Mouse (Mus musculus) lung, embryonic 15.5 days (tissue): ENCODE results near the gene Cisd2. TPM values are rescaled to one million over a fixed set of nuclear protein-coding genes. Genes with fewer than 3 reads are reported as not detected.

ENCODE experiments used
- ATAC-seq: fragments of 200-750 bp; cut with Nextera tagmentation; 2 replicates; pipeline ENCODE4 v1.8.0; 2017; ENCODE audit warnings: moderate number of reproducible peaks, borderline replicate concordance; ENCODE audit not compliant: low FRiP score, low TSS enrichment; ENCODE audit errors: extremely low read depth
- H3K27ac ChIP-seq: fragments of 300-500 bp; sonication (generic); 2 replicates; pipeline ENCODE4 v1.5.1; 2015; ENCODE audit warnings: moderate library complexity, mild to moderate bottlenecking, inconsistent platforms
- H3K27me3 ChIP-seq: fragments of 300-500 bp; sonication (generic); 2 replicates; pipeline ENCODE4 v1.6.1; 2015; ENCODE audit warnings: inconsistent platforms
- H3K36me3 ChIP-seq: fragments of 300-500 bp; sonication (generic); 2 replicates; pipeline ENCODE4 v1.6.1; 2015; ENCODE audit warnings: inconsistent platforms
- H3K4me1 ChIP-seq: fragments of 300-500 bp; sonication (generic); 2 replicates; pipeline ENCODE4 v1.6.1; 2015; ENCODE audit warnings: inconsistent platforms
- H3K4me2 ChIP-seq: fragments of 300-500 bp; sonication (generic); 2 replicates; pipeline ENCODE4 v1.6.1; 2015; ENCODE audit warnings: inconsistent platforms, mild to moderate bottlenecking, moderate library complexity
- H3K4me3 ChIP-seq: fragments of 300-500 bp; sonication (generic); 2 replicates; pipeline ENCODE4 v1.5.1; 2015; ENCODE audit warnings: mild to moderate bottlenecking, inconsistent platforms
- H3K9ac ChIP-seq: fragments of 300-500 bp; sonication (generic); 2 replicates; pipeline ENCODE4 v1.6.1; 2015; ENCODE audit warnings: inconsistent platforms
- H3K9me3 ChIP-seq: fragments of 300-500 bp; sonication (generic); 2 replicates; pipeline ENCODE4 v1.6.1; 2016; ENCODE audit warnings: inconsistent platforms
- whole genome bisulfite sequencing: fragments of 180-500 bp; shearing (Covaris S2); methylation state at CpG from one replicate; pipeline ENCODE4 v1.1.7; 2015; 5-methylcytosine and 5-hydroxymethylcytosine counted together
- polyA plus RNA-seq: library from polyadenylated mRNA; unstranded; fragments of >200 nt; fragmentation: Nextera tagmentation; extraction: Ambion mirVana; gene quantifications from 2 replicates; pipeline ENCODE4 v1.2.1, GENCODE M21; 2015

Gene Cisd2
- polyA plus RNA-seq, 1 experiment from 2014 or later = 66.1 TPM

GRCm38 (mm10) chr3:135407351-135407750, 16.4 kb downstream of the Cisd2 start:
- no peak for ATAC-seq
- Histone ChIP-seq H3K36me3 (peaks cover 28% of the 10 kb centered on the region), H3K27ac (no peak overlapping the region), H3K4me2 (no peak overlapping the region), H3K4me1 (no peaks in the 10 kb centered on the region), H3K9me3 (no peaks in the 10 kb centered on the region), H3K4me3 (no peak overlapping the region), H3K27me3 (no peaks in the 10 kb centered on the region), H3K9ac (no peak overlapping the region)
- WGBS = 64% methylated on average over 9 of the region's 9 CpGs

GRCm38 (mm10) chr3:135404599-135404998, 19.1 kb downstream of the Cisd2 start:
- 70% methylated on average over 4 of the region's 4 CpGs for WGBS
- Histone ChIP-seq H3K36me3 (peaks cover 21% of the 10 kb centered on the region), H3K4me1 (no peaks in the 10 kb centered on the region), H3K4me2 (no peak overlapping the region), H3K9ac (no peak overlapping the region), H3K27ac (no peak overlapping the region), H3K27me3 (no peaks in the 10 kb centered on the region), H3K9me3 (no peaks in the 10 kb centered on the region), H3K4me3 (no peak overlapping the region)
- no peak for ATAC-seq

GRCm38 (mm10) chr3:135403856-135404255, 19.9 kb downstream of the Cisd2 start:
- Histone ChIP-seq H3K4me3 (no peak overlapping the region), H3K9ac (no peak overlapping the region), H3K27ac (no peak overlapping the region), H3K9me3 (no peaks in the 10 kb centered on the region), H3K4me1 (no peaks in the 10 kb centered on the region), H3K4me2 (no peak overlapping the region), H3K36me3 (peaks cover 17% of the 10 kb centered on the region; the same call in 1 of the 2 replicates), H3K27me3 (no peaks in the 10 kb centered on the region)
- 72% methylated on average over 5 of the region's 5 CpGs for WGBS
- ATAC-seq = no peak

GRCm38 (mm10) chr3:135403211-135403610, 20.5 kb downstream of the Cisd2 start:
- ATAC-seq = no peak
- Histone ChIP-seq H3K9ac (no peak overlapping the region), H3K27ac (no peak overlapping the region), H3K4me2 (no peak overlapping the region), H3K27me3 (no peaks in the 10 kb centered on the region), H3K36me3 (peaks cover 14% of the 10 kb centered on the region; the same call in 1 of the 2 replicates), H3K4me3 (no peak overlapping the region), H3K4me1 (no peaks in the 10 kb centered on the region), H3K9me3 (no peaks in the 10 kb centered on the region)
- 78% methylated on average over 9 of the region's 9 CpGs for WGBS

GRCm38 (mm10) chr3:135402201-135402658, 21.5 kb downstream of the Cisd2 start:
- Histone ChIP-seq H3K4me2 (no peak overlapping the region), H3K9me3 (no peaks in the 10 kb centered on the region), H3K27ac (no peak overlapping the region), H3K27me3 (no peaks in the 10 kb centered on the region), H3K4me1 (no peaks in the 10 kb centered on the region), H3K4me3 (no peak overlapping the region), H3K9ac (no peak overlapping the region), H3K36me3 (peaks cover 12% of the 10 kb centered on the region; the same call in 1 of the 2 replicates)
- peak; percentile 65; the same call in 1 of the 2 replicates for ATAC-seq
- WGBS = 2% methylated on average over 10 of the region's 10 CpGs

- Histone ChIP-seq H3K4me1 (no peaks in the 10 kb centered on the region), H3K9ac (no peak overlapping the region), H3K36me3 (no peaks in the 10 kb centered on the region), H3K4me2 (no peak overlapping the region), H3K9me3 (no peaks in the 10 kb centered on the region), H3K27ac (no peak overlapping the region), H3K4me3 (no peak overlapping the region), H3K27me3 (no peaks in the 10 kb centered on the region)
- ATAC-seq = no peak
These were observed 26.6 kb downstream of the Cisd2 start for GRCm38 (mm10) chr3:135397112-135397511.

- no peaks in the 10 kb centered on the region for H3K9me3 ChIP-seq
- no peaks in the 10 kb centered on the region for H3K36me3 ChIP-seq
- H3K9ac ChIP-seq = no peak overlapping the region
- no peak for ATAC-seq
- no peak overlapping the region for H3K27ac ChIP-seq
- 46% methylated on average over 6 of the region's 6 CpGs for WGBS
- no peak overlapping the region for H3K4me3 ChIP-seq
- H3K27me3 ChIP-seq = no peaks in the 10 kb centered on the region
- no peaks in the 10 kb centered on the region for H3K4me1 ChIP-seq
- H3K4me2 ChIP-seq = no peak overlapping the region
These were observed 27.6 kb downstream of the Cisd2 start for GRCm38 (mm10) chr3:135396081-135396480.

GRCm38 (mm10) chr3:135395085-135395484, 28.6 kb downstream of the Cisd2 start:
- WGBS = 68% methylated on average over 5 of the region's 5 CpGs
- Histone ChIP-seq H3K36me3 (no peaks in the 10 kb centered on the region), H3K4me3 (no peak overlapping the region), H3K27ac (no peak overlapping the region), H3K9me3 (no peaks in the 10 kb centered on the region), H3K9ac (no peak overlapping the region), H3K27me3 (no peaks in the 10 kb centered on the region), H3K4me2 (no peak overlapping the region), H3K4me1 (no peaks in the 10 kb centered on the region)
- no peak for ATAC-seq

GRCm38 (mm10) chr3:135393186-135393585, 30.5 kb downstream of the Cisd2 start:
- no peaks in the 10 kb centered on the region for H3K27me3 ChIP-seq
- no peak for ATAC-seq
- H3K4me2 ChIP-seq = no peak overlapping the region
- H3K9me3 ChIP-seq = no peaks in the 10 kb centered on the region
- H3K27ac ChIP-seq = no peak overlapping the region
- H3K9ac ChIP-seq = no peak overlapping the region
- no peak overlapping the region for H3K4me3 ChIP-seq
- no peaks in the 10 kb centered on the region for H3K4me1 ChIP-seq
- no peaks in the 10 kb centered on the region for H3K36me3 ChIP-seq
- 61% methylated on average over 6 of the region's 6 CpGs for WGBS

- Histone ChIP-seq H3K4me3 (no peak overlapping the region), H3K27me3 (no peaks in the 10 kb centered on the region)
- 89% methylated on average over 4 of the region's 4 CpGs for WGBS
These were observed 43.9 kb downstream of the Cisd2 start for GRCm38 (mm10) chr3:135379868-135380267.

GRCm38 (mm10) chr3:135377445-135377844, 46.3 kb downstream of the Cisd2 start:
- H3K27ac ChIP-seq = no peak overlapping the region
- no peak overlapping the region for H3K4me2 ChIP-seq
- no peaks in the 10 kb centered on the region for H3K4me1 ChIP-seq
- ATAC-seq = no peak
- no peaks in the 10 kb centered on the region for H3K9me3 ChIP-seq
- WGBS = 77% methylated on average over 10 of the region's 10 CpGs
- no peak overlapping the region for H3K4me3 ChIP-seq
- H3K27me3 ChIP-seq = no peaks in the 10 kb centered on the region
- H3K36me3 ChIP-seq = no peaks in the 10 kb centered on the region
- H3K9ac ChIP-seq = no peak overlapping the region

More at GRCm38 (mm10) chr3:135379868-135380267, 43.9 kb downstream of the Cisd2 start:
- Histone ChIP-seq H3K9ac (no peak overlapping the region), H3K4me2 (no peak overlapping the region), H3K36me3 (no peaks in the 10 kb centered on the region), H3K4me1 (no peaks in the 10 kb centered on the region), H3K9me3 (no peaks in the 10 kb centered on the region), H3K27ac (no peak overlapping the region)
- no peak for ATAC-seq

GRCm38 (mm10) chr3:135375836-135376235, 47.9 kb downstream of the Cisd2 start:
- Histone ChIP-seq H3K4me2 (no peak overlapping the region), H3K36me3 (no peaks in the 10 kb centered on the region), H3K4me1 (no peaks in the 10 kb centered on the region), H3K4me3 (no peak overlapping the region), H3K9ac (no peak overlapping the region), H3K27me3 (no peaks in the 10 kb centered on the region), H3K27ac (no peak overlapping the region), H3K9me3 (no peaks in the 10 kb centered on the region)
- peak; percentile 70; the same call in 1 of the 2 replicates for ATAC-seq
- WGBS = 58% methylated on average over 3 of the region's 3 CpGs

GRCm38 (mm10) chr3:135357394-135357793, 66.3 kb downstream of the Cisd2 start:
- no peak overlapping the region for H3K4me3 ChIP-seq
- no peaks in the 10 kb centered on the region for H3K4me1 ChIP-seq
- H3K36me3 ChIP-seq = no peaks in the 10 kb centered on the region
- no peaks in the 10 kb centered on the region for H3K9me3 ChIP-seq
- no peak overlapping the region for H3K4me2 ChIP-seq
- no peak for ATAC-seq
- H3K27me3 ChIP-seq = no peaks in the 10 kb centered on the region
- 76% methylated on average over 4 of the region's 4 CpGs for WGBS
- no peak overlapping the region for H3K9ac ChIP-seq
- no peak overlapping the region for H3K27ac ChIP-seq
